Mouse (Mus musculus) midbrain, embryonic 11.5 days (tissue): Measurements from ENCODE around the gene Zfp414. TPM values are rescaled to one million over a fixed set of nuclear protein-coding genes. Genes with fewer than 3 reads are reported as not detected.
A peak's percentile ranks its signal among the peaks of the same experiment; 100 is the strongest.

ENCODE experiments used
- ATAC-seq: fragments of 200-750 bp; cut with Nextera tagmentation; 2 replicates; pipeline ENCODE4 v1.8.0; 2017; ENCODE audit warnings: moderate TSS enrichment, moderate library complexity; ENCODE audit not compliant: low FRiP score
- DNase-seq: peaks from one replicate; pipeline ENCODE4 v3.0.0; 2015; ENCODE audit warnings: low spot score; ENCODE audit errors: missing footprints
- H3K27ac ChIP-seq: fragments of 300-500 bp; sonication (generic); 2 replicates; pipeline ENCODE4 v1.5.1; 2014; ENCODE audit warnings: low read depth, low read length
- H3K27me3 ChIP-seq: fragments of 300-500 bp; sonication (generic); 2 replicates; pipeline ENCODE4 v1.6.1; 2014; ENCODE audit warnings: mild to moderate bottlenecking, low read length, moderate library complexity, mixed read lengths; ENCODE audit not compliant: control insufficient read depth, insufficient read depth
- H3K36me3 ChIP-seq: fragments of 300-500 bp; sonication (generic); 2 replicates; pipeline ENCODE4 v1.6.1; 2014; ENCODE audit warnings: mild to moderate bottlenecking, low read length, moderate library complexity, mixed read lengths; ENCODE audit not compliant: control insufficient read depth, insufficient read depth
- H3K4me1 ChIP-seq: fragments of 300-500 bp; sonication (generic); 2 replicates; pipeline ENCODE4 v1.6.1; 2014; ENCODE audit warnings: low read length; ENCODE audit not compliant: control insufficient read depth, insufficient read depth
- H3K4me2 ChIP-seq: fragments of 300-500 bp; sonication (generic); 2 replicates; pipeline ENCODE4 v1.6.1; 2014; ENCODE audit warnings: mild to moderate bottlenecking, moderate library complexity
- H3K4me3 ChIP-seq: fragments of 300-500 bp; sonication (generic); 2 replicates; pipeline ENCODE4 v1.5.1; 2014; ENCODE audit warnings: low read depth, low read length
- H3K9ac ChIP-seq: fragments of 300-500 bp; sonication (generic); 2 replicates; pipeline ENCODE4 v1.6.1; 2014; ENCODE audit warnings: low read length
- H3K9me3 ChIP-seq: fragments of 300-500 bp; sonication (generic); 2 replicates; pipeline ENCODE4 v1.6.1; 2016; ENCODE audit warnings: low read length; ENCODE audit not compliant: control insufficient read depth
- polyA plus RNA-seq: library from polyadenylated mRNA; unstranded; fragments of >200 nt; fragmentation: Nextera tagmentation; extraction: Ambion mirVana; gene quantifications from 2 replicates; pipeline ENCODE4 v1.2.1, GENCODE M21; 2014

The Zfp414 gene
- polyA plus RNA-seq, 1 experiment from 2014 or later = 68.0 TPM

DNA sequence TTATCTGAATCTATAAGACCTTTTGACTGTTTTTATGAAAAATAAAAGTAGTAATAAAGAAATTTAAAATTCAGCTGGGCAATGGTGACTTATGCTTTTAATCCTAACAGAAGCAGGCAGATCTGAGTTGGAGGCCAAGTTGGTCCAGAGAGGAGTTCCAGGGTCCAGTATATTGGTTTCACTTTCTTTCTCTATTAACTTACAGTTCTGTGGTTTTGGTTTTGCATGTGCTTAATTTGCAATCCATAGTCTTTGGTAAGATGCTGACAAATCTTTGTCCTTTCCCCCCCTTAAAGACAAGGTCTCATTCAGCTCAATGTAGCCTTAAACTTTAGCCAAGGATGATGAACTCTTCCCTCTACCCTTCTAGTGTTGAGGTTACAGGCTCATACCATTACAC, 49.9 kb downstream of the Zfp414 start:
- ATAC-seq (no peak), DNase-seq (peak; percentile 49)
- no peak overlapping the region for H3K4me3 ChIP-seq
- H3K36me3 ChIP-seq = peaks cover 6% of the 10 kb centered on the region; the same call in 1 of the 2 replicates
- no peaks in the 10 kb centered on the region for H3K27me3 ChIP-seq
- no peaks in the 10 kb centered on the region for H3K9me3 ChIP-seq
- H3K9ac ChIP-seq = no peak overlapping the region
- H3K27ac ChIP-seq = no peak overlapping the region
- H3K4me2 ChIP-seq = no peak overlapping the region
- peaks cover 12% of the 10 kb centered on the region for H3K4me1 ChIP-seq

Other genes starting within 250 kb of the Zfp414 start
- 22.8 and 23.7 TPM in 2 replicates for gene Zfp101, start 234.4 kb upstream of the Zfp414 start, polyA plus RNA-seq
- gene Actl9, start 196.2 kb upstream of the Zfp414 start, polyA plus RNA-seq = not detected in 2 replicates
- 22.7 and 25.9 TPM in 2 replicates for gene Adamts10, start 104.9 kb upstream of the Zfp414 start, polyA plus RNA-seq
- gene Myo1f, start 73.4 kb upstream of the Zfp414 start, polyA plus RNA-seq = 3.0 and 3.3 TPM in 2 replicates
- gene Pram1, start 9.0 kb downstream of the Zfp414 start, polyA plus RNA-seq = 0.21 and 0.93 TPM in 2 replicates
- gene Hnrnpm, start 57.8 kb downstream of the Zfp414 start, polyA plus RNA-seq = 581 and 639 TPM in 2 replicates
- 37.3 and 39.0 TPM in 2 replicates for gene March2, start 89.6 kb downstream of the Zfp414 start, polyA plus RNA-seq
- 295 and 314 TPM in 2 replicates for gene Rab11b, start 131.4 kb downstream of the Zfp414 start, polyA plus RNA-seq
- gene Angptl4, start 152.7 kb downstream of the Zfp414 start, polyA plus RNA-seq = 20.6 and 21.4 TPM in 2 replicates
- gene Kank3, start 181.4 kb downstream of the Zfp414 start, polyA plus RNA-seq = 18.3 and 23.9 TPM in 2 replicates
- 748 and 845 TPM in 2 replicates for gene Rps28, start 195.5 kb downstream of the Zfp414 start, polyA plus RNA-seq
- gene Ndufa7, start 195.5 kb downstream of the Zfp414 start, polyA plus RNA-seq = 408 and 456 TPM in 2 replicates
- 67.5 and 70.5 TPM in 2 replicates for gene Cd320, start 214.0 kb downstream of the Zfp414 start, polyA plus RNA-seq
- gene Gm7029, start 244.7 kb downstream of the Zfp414 start, polyA plus RNA-seq = not detected in 2 replicates